Mouse (Mus musculus) brain, embryonic 14.5 days (tissue): ENCODE measurements around the gene Erbb4.

Source experiments
- CTCF ChIP-seq: fragments of 200-500 bp; IDR thresholded peaks from 2 replicates; pipeline ENCODE4 v1.5.1; 2012; ENCODE audit warnings: inconsistent platforms, mild to moderate bottlenecking, moderate library complexity, borderline replicate concordance; ENCODE audit not compliant: insufficient read depth, insufficient read length; ENCODE audit errors: extremely low read depth
- POLR2A ChIP-seq: fragments of 200-500 bp; IDR thresholded peaks from 2 replicates; pipeline ENCODE4 v1.6.1; 2012; ENCODE audit warnings: mild to moderate bottlenecking, inconsistent platforms, borderline replicate concordance; ENCODE audit not compliant: poor library complexity, insufficient read depth, insufficient read length, severe bottlenecking; ENCODE audit errors: extremely low read depth

DNA sequence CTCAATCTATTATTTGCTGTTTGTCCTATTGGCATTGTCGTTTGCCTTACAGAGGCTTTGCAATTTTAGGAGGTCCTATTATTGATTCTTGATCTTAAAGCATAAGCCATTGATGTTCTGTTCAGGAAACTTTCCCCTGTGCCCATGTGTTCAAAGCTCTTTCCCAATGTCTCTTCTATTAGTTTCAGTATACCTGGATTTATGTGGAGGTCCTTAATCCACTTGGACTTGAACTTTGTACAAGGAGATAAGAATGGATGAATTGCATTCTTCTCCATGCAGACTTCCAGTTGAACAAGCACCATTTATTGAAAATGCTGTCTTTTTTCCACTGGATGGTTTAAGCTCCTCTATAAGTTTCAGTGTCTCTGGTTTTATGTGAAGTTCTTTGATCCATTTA lies 536.9 kb downstream of the Erbb4 start:
- TF ChIP-seq CTCF (no peak), POLR2A (no peak)
